Mouse (Mus musculus): ENCODE results near the gene Atp2b1. TPM values are rescaled to one million over a fixed set of nuclear protein-coding genes. Genes with fewer than 3 reads are reported as not detected.
A peak's percentile ranks its signal among the peaks of the same experiment; 100 is the strongest.

Gene Atp2b1
- polyA plus RNA-seq, 1 experiment, result 54.1 TPM

DNA sequence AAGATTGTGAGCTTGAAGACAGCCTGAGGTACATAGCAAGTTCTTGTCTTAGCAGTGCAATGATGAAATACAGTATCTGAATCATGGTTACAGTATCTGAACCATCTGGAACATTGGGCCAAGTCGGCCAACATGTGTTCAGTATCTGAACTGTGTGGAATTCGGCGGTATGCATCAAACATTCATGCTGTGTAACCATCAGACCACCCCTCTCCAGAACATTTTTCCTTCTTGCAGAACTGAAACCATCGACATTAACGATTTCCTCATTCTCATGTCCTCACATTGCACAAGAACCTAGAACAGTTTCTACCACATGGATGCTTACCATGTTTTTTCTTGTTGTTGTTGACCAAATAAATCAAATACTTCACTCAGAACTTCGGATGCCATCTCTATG lies 32.7 kb upstream of the Atp2b1 start:
- Histone ChIP-seq H3K4me3 (replicated peaks; ENCODE audit: control insufficient read depth, low read depth, low read length) (no peak overlapping the region), H3K4me1 (ENCODE audit: control insufficient read depth, insufficient read depth, low read length) (no peaks in the 10 kb centered on the region; the same call in 1 of the 2 replicates), H3K27ac (ENCODE audit: control insufficient read depth, insufficient read depth, low read depth, low read length, poor library complexity) (no peak overlapping the region)
- WGBS, result 60% methylated on average over 6 of the region's 6 CpGs
- no peak for TF ChIP-seq POLR2A (IDR thresholded peaks at IDR 0.05; ENCODE audit: borderline replicate concordance, control insufficient read depth, low read depth, low read length)

DNA sequence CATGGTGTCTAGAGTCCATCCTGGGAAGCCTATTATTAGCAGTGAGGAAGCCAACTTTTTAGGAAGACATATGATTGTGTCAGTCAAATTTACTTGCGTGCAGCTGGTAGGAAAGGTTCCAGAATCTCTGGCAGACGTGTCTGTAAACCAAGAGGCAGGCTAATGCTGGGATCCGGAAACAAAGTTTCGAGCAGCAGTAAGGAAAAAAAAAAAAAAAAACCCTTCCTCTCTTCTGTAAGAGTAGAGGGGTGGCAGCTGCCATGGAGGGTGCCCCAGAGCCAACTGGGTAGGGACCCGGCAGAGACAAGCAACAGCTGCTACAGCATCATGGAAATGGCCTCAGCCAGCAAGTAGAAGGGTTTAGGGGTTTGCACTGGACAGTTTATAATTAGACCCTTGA lies 31.6 kb upstream of the Atp2b1 start:
- no peak overlapping the region for H3K4me3 ChIP-seq (replicated peaks; ENCODE audit: control insufficient read depth, low read depth, low read length)
- WGBS, result 84% methylated on average over 5 of the region's 5 CpGs
- TF ChIP-seq CTCF (IDR thresholded peaks at IDR 0.05; ENCODE audit: control insufficient read depth, insufficient read depth, low read length), result no peak
- no peak for TF ChIP-seq POLR2A (IDR thresholded peaks at IDR 0.05; ENCODE audit: borderline replicate concordance, control insufficient read depth, low read depth, low read length)
- H3K27ac ChIP-seq (ENCODE audit: control insufficient read depth, insufficient read depth, low read depth, low read length, poor library complexity), result no peak overlapping the region
- no peaks in the 10 kb centered on the region; the same call in 1 of the 2 replicates for H3K4me1 ChIP-seq (ENCODE audit: control insufficient read depth, insufficient read depth, low read length)

DNA sequence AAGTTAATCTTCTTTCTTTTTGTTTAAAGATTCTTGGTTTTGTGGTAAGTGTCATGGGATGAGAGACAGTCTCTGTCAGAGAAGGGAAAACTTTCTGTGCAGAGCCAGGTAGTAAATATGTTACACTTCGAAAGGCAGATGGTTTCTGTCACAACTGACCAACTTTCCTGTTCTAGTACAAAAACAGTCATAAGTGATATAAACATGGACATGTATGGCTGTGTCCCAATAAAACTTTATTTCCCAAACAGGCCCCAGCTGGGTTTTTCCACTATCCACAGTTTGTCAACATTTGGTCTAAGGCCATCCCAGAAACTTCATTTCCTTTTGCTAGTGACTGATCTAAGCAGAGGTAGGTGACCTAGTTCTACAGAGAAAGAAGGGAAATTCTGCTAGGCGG lies 29.8 kb upstream of the Atp2b1 start:
- WGBS, result 77% methylated on average over 2 of the region's 2 CpGs
- TF ChIP-seq POLR2A (IDR thresholded peaks at IDR 0.05; ENCODE audit: borderline replicate concordance, control insufficient read depth, low read depth, low read length) (no peak), CTCF (IDR thresholded peaks at IDR 0.05; ENCODE audit: control insufficient read depth, insufficient read depth, low read length) (no peak)

DNA sequence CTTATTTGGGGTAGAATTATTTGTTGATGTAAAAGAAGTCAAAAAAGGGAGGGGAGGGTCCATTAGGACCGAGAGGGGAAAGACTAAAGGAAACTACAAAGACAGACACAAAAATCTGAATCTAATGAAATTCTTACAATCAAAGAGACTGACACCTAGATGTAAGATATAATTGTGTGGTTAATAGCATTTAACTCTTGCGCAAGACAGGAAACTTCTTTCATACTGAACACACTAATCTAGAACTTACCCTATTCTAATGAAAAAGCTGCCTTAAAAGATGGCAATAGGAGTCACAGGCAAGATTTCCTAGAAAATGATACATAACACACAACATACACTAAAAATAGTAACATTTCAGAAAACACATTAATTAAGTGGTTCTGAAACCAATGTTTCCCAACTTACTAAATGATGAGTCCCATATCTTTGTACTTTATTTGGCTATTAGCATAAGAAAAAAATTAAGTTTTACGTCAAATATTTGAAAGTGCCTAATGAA lies 27.4 kb upstream of the Atp2b1 start:
- Histone ChIP-seq H3K4me1 (ENCODE audit: control insufficient read depth, insufficient read depth, low read length) (no peaks in the 10 kb centered on the region), H3K4me3 (replicated peaks; ENCODE audit: control insufficient read depth, low read depth, low read length) (no peak overlapping the region), H3K27ac (ENCODE audit: control insufficient read depth, insufficient read depth, low read depth, low read length, poor library complexity) (no peak overlapping the region)
- WGBS, result 67% methylated on average over 3 of the region's 3 CpGs
- no peak for TF ChIP-seq CTCF (IDR thresholded peaks at IDR 0.05; ENCODE audit: control insufficient read depth, insufficient read depth, low read length)
- TF ChIP-seq POLR2A (IDR thresholded peaks at IDR 0.05; ENCODE audit: borderline replicate concordance, control insufficient read depth, low read depth, low read length), result no peak

More for the DNA sequence above, 29.8 kb upstream of the Atp2b1 start:
- Histone ChIP-seq H3K27ac (ENCODE audit: control insufficient read depth, insufficient read depth, low read depth, low read length, poor library complexity) (no peak overlapping the region), H3K4me1 (ENCODE audit: control insufficient read depth, insufficient read depth, low read length) (no peaks in the 10 kb centered on the region), H3K4me3 (replicated peaks; ENCODE audit: control insufficient read depth, low read depth, low read length) (no peak overlapping the region)

DNA sequence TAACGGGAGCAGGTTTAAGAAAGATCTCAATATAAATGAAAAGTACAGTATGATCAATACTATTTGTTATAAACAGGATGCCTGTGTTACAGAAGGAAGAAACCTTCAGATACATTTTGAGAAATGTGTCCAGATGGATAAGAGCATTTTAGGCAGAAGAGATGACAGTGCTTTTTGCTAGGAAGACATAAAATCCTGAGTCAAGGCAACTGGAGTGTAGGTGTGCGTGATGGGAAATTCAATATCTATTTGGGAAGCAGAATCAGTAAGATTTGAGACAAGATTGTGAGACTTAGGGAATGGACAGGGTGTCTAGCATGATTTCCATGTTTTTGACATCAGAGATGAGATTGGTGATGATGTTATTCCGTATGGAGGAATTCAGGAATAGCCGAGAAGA lies 22.8 kb upstream of the Atp2b1 start:
- Histone ChIP-seq H3K4me1 (ENCODE audit: control insufficient read depth, insufficient read depth, low read length) (no peaks in the 10 kb centered on the region; the same call in 1 of the 2 replicates), H3K27ac (ENCODE audit: control insufficient read depth, insufficient read depth, low read depth, low read length, poor library complexity) (no peak overlapping the region), H3K4me3 (replicated peaks; ENCODE audit: control insufficient read depth, low read depth, low read length) (no peak overlapping the region)
- 84% methylated on average over 4 of the region's 4 CpGs for WGBS
- TF ChIP-seq POLR2A (IDR thresholded peaks at IDR 0.05; ENCODE audit: borderline replicate concordance, control insufficient read depth, low read depth, low read length) (no peak), CTCF (IDR thresholded peaks at IDR 0.05; ENCODE audit: control insufficient read depth, insufficient read depth, low read length) (no peak)

DNA sequence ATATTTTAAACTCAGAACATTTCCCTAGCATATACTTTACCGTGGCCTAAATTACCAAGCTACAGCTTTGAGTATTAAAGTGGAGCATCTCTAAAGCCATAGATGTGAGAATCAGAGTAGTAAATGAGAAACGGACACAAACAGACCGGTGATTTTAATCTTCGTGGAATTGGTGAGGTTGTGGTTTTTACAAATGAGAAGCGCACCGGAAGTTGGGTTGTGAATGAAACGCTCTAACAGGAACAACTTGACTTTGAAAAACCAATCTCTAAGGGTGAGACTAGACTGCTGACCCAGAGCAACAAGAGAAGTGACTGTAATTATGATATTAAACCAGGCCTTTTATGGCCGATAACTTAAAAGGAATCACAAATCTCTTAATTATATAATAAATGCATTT lies 16.7 kb upstream of the Atp2b1 start:
- 40% methylated on average over 8 of the region's 8 CpGs for WGBS
- H3K4me1 ChIP-seq (ENCODE audit: control insufficient read depth, insufficient read depth, low read length), result no peaks in the 10 kb centered on the region; the same call in 1 of the 2 replicates
- H3K27ac ChIP-seq (ENCODE audit: control insufficient read depth, insufficient read depth, low read depth, low read length, poor library complexity), result no peak overlapping the region; the same call in 1 of the 2 replicates
- no peak overlapping the region for H3K4me3 ChIP-seq (replicated peaks; ENCODE audit: control insufficient read depth, low read depth, low read length)
- TF ChIP-seq CTCF (IDR thresholded peaks at IDR 0.05; ENCODE audit: control insufficient read depth, insufficient read depth, low read length), result no peak
- TF ChIP-seq POLR2A (IDR thresholded peaks at IDR 0.05; ENCODE audit: borderline replicate concordance, control insufficient read depth, low read depth, low read length), result no peak

DNA sequence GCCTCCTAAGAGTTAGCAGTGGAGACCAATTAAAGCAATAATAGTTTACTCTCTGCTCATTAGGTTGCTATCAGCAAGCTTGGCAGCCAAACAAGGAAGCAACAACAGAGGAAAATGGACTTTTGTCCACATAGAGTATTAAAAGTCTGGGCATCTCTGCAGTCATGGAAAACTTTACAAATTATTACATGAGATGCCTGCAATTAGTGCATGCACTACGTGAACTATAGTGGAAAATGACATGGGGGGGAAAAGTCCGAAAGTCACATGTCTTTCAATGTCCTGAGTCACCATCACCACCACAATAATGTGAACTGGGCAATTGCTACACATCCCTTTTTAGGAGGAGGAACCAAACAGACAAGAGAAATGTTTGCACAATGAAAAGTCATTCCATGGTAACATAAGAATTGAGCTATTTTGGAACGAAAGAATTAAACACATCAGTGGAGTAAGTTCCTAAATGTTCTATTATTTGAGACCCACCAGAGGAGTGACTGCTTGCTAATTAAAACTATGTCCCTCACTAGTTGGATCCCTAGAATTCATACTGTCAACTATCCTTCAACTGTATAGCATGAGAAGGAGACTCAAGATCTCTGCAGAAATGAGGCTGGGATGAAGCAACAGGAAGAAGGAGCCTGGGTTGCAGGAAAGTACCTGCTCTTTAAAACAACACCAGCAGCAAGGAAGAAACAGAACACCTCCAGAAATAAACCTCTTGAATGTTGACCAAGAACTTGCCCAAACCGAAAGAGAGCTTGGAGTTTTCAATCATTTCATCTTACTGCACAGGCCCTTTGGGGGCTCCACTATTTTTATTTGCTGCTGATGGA lies 16.1 kb upstream of the Atp2b1 start:
- no peaks in the 10 kb centered on the region; the same call in 1 of the 2 replicates for H3K4me1 ChIP-seq (ENCODE audit: control insufficient read depth, insufficient read depth, low read length)
- TF ChIP-seq CTCF (IDR thresholded peaks at IDR 0.05; ENCODE audit: control insufficient read depth, insufficient read depth, low read length) (no peak), POLR2A (IDR thresholded peaks at IDR 0.05; ENCODE audit: borderline replicate concordance, control insufficient read depth, low read depth, low read length) (no peak)

DNA sequence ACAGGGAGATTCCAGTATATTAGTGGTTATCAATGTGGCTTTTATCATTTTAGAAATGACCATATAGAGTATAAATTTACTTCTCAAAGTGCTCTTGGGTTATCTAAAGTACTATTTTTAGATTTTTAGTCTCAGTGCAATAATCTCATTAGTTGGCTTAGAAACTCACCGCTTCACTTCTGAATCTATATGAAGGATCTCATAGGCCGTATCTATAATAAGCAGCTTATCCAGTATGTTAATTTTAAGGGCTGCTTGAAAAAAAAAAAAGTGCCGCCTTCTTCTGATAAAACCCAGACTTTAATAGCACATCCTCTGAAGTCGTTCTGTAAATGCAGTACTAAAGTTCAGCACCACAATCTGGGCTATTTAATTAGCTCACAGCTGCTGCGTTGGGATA lies 12.7 kb upstream of the Atp2b1 start:
- Histone ChIP-seq H3K4me3 (replicated peaks; ENCODE audit: control insufficient read depth, low read depth, low read length) (no peak overlapping the region), H3K4me1 (ENCODE audit: control insufficient read depth, insufficient read depth, low read length) (no peaks in the 10 kb centered on the region; the same call in 1 of the 2 replicates), H3K27ac (ENCODE audit: control insufficient read depth, insufficient read depth, low read depth, low read length, poor library complexity) (no peak overlapping the region)
- WGBS, result 58% methylated on average over 5 of the region's 5 CpGs
- TF ChIP-seq CTCF (IDR thresholded peaks at IDR 0.05; ENCODE audit: control insufficient read depth, insufficient read depth, low read length) (no peak), POLR2A (IDR thresholded peaks at IDR 0.05; ENCODE audit: borderline replicate concordance, control insufficient read depth, low read depth, low read length) (no peak)

More for the DNA sequence above, 16.1 kb upstream of the Atp2b1 start:
- 36% methylated on average over 4 of the region's 4 CpGs for WGBS
- Histone ChIP-seq H3K4me3 (replicated peaks; ENCODE audit: control insufficient read depth, low read depth, low read length) (no peak overlapping the region), H3K27ac (ENCODE audit: control insufficient read depth, insufficient read depth, low read depth, low read length, poor library complexity) (peak overlapping the region; percentile 27; the same call in 1 of the 2 replicates)

Measured in bone marrow, adult 2 months (tissue).